Mouse (Mus musculus) lung, postnatal 25 days (tissue): ENCODE results near the gene Pik3ap1.

Experiments used
- DNase-seq: peaks from one replicate; pipeline ENCODE4 v3.0.0; 2022; ENCODE audit warnings: low spot score

Gene Pik3ap1

GRCm38 (mm10) chr19:41279724-41280244, 105.1 kb downstream of the Pik3ap1 start:
- DNase-seq: no peak

- no peak for DNase-seq
Measured at GRCm38 (mm10) chr19:41278606-41279005, 106.3 kb downstream of the Pik3ap1 start.

DNA sequence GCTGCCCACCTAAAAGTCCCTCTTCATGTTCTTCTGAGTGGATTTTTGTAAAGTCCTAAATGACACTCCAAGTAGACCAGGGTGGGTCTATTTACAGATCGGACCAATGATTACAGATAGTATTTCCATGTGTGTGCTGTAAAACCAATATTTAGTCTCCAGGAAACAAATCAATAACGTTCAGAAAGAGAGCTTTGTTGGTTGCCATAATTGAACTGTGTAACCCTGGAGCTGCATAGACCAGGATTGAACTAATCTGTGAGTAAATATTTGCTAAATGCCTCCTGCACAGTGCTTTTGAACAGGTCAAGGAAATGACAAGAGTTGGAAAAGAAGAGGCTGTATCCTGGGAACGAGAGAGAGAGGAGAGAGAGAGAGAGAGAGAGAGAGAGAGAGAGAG, 109.3 kb downstream of the Pik3ap1 start:
- no peak for DNase-seq

DNA sequence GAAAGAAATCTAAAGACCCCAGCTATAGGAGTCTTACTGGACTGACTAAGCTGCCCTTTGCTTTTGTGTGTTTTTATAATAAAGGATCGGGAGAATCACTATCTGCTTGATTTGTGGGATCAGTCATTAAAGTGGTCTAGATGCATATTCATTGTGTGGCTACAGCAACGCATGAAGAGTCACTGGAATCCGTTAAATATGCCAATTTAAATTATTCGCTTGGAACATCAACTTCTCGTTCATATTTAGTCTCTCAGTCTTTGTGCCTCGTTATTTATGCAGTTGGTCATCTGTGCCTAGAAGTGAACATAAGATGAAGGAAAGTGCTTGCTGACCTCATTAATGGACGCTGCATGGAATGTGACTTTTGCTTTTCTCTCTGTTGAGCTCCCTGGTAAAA, 114.0 kb downstream of the Pik3ap1 start:
- DNase-seq: no peak

GRCm38 (mm10) chr19:41270151-41270727, 114.7 kb downstream of the Pik3ap1 start:
- DNase-seq: peak; percentile 18

GRCm38 (mm10) chr19:41266251-41266901, 118.5 kb downstream of the Pik3ap1 start:
- DNase-seq: no peak

GRCm38 (mm10) chr19:41264331-41264799, 120.5 kb downstream of the Pik3ap1 start:
- peak; percentile 2 for DNase-seq

DNA sequence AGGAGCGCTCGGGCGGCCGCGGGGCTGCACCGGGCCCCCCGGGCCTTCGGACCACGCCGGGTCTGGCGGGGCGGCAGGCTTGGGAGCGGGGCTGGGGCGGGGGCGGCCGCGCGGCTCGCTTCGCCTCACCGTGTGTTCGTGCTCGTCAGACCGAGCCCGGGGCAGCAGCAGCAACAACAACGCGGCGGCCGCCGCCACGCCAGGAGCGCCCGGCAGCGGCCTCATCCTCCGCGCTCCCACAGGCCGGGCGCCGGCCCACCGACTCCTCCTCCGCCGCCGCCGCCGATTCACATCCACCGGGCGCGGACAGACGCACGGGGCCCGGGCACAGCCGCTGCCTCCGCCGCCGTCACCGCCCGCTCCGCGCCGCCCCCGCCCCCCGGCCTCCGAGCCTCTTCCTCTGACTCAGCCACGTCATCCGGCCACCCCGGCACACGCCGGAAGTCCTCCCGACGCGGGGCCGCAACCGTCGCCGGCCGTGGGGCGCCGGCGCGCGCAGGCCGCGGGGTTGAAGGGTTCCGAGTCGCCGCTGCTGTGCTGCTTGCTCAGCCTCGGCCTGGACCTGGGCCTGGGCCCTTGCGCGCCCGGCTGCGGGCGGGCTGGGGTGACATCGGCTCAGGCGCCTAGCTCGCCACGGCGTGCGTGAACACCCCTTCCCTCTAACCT, 121.1 kb downstream of the Pik3ap1 start, which contains the start of gene Tm9sf3:
Tm9sf3 (minus strand) TSS at position 368 of the 666 bp plus-strand sequence.
- DNase-seq: peak; percentile 86

GRCm38 (mm10) chr19:41262712-41263629, 121.9 kb downstream of the Pik3ap1 start:
- DNase-seq: peak; percentile 69

DNA sequence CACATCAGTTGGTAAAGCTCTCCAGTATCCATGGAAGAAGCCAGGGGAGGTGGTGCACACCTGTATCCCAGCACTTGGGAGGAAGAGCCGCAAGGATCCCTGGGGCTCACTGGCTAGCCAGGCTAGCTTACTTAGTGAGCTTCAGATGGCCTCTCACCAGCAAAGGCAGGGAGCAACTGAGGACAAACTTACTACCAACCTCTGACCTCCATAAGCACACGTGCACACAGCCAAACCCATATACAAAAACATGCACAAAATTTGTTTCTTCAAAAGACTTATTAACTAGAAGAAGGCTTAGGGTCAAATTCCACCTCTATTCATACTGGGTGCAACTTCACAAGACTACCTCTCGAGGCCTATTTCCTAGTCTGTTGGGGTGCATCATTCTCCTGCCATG, 124.2 kb downstream of the Pik3ap1 start:
- no peak for DNase-seq

GRCm38 (mm10) chr19:41259256-41259655, 125.6 kb downstream of the Pik3ap1 start:
- no peak for DNase-seq

DNA sequence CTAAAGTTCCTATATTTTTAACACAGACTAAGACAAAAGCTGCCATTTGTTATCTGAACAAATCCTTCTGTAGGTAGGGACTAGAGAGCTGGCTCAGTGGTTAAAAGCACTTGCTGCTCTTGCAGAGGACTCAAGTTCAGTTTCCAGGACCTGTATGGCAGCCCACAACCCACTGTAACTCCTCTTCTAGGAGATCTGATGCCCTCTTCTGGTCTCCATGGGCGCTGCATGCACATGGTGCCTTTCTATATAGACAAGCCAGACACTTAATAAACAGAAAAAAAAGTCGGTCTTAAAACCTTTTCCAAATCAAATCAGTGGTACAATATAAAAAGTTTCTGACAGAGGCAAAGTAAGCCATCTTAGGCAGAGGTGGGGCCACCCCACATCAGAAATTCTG, 126.2 kb downstream of the Pik3ap1 start:
- DNase-seq: peak; percentile 36

GRCm38 (mm10) chr19:41254584-41254983, 130.3 kb downstream of the Pik3ap1 start:
- DNase-seq: peak; percentile 43

- DNase-seq: peak; percentile 14
Measured at GRCm38 (mm10) chr19:41248968-41249367, 135.9 kb downstream of the Pik3ap1 start.

DNA sequence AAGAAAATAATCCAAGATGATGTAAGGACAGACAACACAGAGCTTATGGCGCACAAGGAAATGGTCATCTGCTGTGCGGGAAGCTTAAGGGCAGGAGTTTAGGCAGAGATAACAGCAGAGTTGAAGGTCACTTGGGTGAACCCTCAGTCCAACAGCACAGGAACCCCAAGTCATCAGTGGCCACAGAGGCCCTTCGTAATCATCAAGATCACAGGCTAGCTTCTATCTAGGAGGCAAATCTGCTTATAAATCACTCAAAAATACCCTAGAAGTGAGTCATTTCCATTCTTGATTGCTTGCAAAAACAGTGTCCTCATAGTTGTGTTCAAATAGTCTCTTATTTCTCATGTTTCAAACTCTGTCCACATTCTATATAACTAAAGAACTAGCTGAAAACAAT, 136.6 kb downstream of the Pik3ap1 start:
- DNase-seq: no peak

GRCm38 (mm10) chr19:41246271-41246670, 138.6 kb downstream of the Pik3ap1 start:
- DNase-seq: no peak

GRCm38 (mm10) chr19:41244581-41244980, 140.3 kb downstream of the Pik3ap1 start:
- peak; percentile 41 for DNase-seq

DNA sequence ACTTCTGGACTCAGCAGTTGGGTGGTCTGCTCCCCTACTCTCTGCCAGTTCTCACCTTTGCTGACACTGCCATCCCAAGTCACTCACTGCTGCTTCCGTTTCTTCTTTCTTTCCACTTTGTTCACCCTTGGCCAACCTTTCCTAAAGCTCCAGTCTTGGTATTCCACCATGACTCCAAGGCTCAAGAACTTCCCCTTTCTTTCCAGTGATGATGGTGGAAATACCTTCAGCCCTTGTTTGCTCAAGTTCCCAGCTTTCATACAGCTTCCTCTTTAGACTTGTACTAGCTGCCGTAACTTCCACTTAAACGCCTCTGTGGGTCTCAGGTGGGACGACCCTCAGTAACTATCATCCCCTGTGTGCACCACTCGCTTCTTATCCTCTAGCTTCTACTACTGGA, 142.9 kb downstream of the Pik3ap1 start:
- no peak for DNase-seq

DNA sequence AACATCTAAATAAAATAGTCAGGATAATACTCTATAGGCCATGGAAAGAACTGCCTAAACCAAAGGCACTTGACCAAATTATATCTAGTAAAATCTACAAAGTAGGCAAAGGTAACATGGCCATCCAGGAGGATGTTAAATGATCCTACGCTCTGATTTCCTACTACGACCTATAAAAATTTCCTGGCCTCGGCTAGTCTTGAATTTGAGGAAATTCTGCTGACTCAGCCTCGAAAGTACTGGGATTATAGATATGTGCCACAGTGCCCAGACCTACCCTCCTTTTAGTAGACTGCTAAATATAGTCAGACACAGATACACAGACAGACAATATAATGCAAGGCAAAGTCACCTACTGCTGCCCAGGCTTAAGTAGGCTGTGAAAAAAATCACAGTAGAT, 151.2 kb downstream of the Pik3ap1 start:
- no peak for DNase-seq
